Mouse (Mus musculus) heart, embryonic 11.5 days (tissue): Measurements from ENCODE around the gene Stk38. TPM values are rescaled to one million over a fixed set of nuclear protein-coding genes. Genes with fewer than 3 reads are reported as not detected.

ENCODE experiments used
- ATAC-seq: fragments of 200-750 bp; cut with Nextera tagmentation; replicated peaks from 2 replicates; pipeline ENCODE4 v1.8.0; 2017; ENCODE audit warnings: moderate library complexity; ENCODE audit not compliant: insufficient number of reproducible peaks, low FRiP score, low TSS enrichment
- H3K27ac ChIP-seq: fragments of 300-500 bp; sonication (generic); 2 replicates; pipeline ENCODE4 v1.5.1; 2014; ENCODE audit warnings: mild to moderate bottlenecking, low read depth, low read length
- H3K27me3 ChIP-seq: fragments of 300-500 bp; sonication (generic); 2 replicates; pipeline ENCODE4 v1.6.1; 2014; ENCODE audit warnings: mild to moderate bottlenecking, low read length, mixed read lengths; ENCODE audit not compliant: control insufficient read depth, insufficient read depth
- H3K36me3 ChIP-seq: fragments of 300-500 bp; sonication (generic); 2 replicates; pipeline ENCODE4 v1.6.1; 2014; ENCODE audit warnings: mild to moderate bottlenecking, low read length, moderate library complexity, mixed read lengths; ENCODE audit not compliant: control insufficient read depth, insufficient read depth
- H3K4me1 ChIP-seq: fragments of 300-500 bp; sonication (generic); 2 replicates; pipeline ENCODE4 v1.6.1; 2014; ENCODE audit warnings: low read length; ENCODE audit not compliant: control insufficient read depth, insufficient read depth
- H3K4me2 ChIP-seq: fragments of 300-500 bp; sonication (generic); 2 replicates; pipeline ENCODE4 v1.6.1; 2014; ENCODE audit warnings: mild to moderate bottlenecking, moderate library complexity
- H3K4me3 ChIP-seq: fragments of 300-500 bp; sonication (generic); 2 replicates; pipeline ENCODE4 v1.5.1; 2014; ENCODE audit warnings: low read depth, low read length
- H3K9ac ChIP-seq: fragments of 300-500 bp; sonication (generic); 2 replicates; pipeline ENCODE4 v1.6.1; 2014; ENCODE audit warnings: mild to moderate bottlenecking, low read depth, low read length, moderate library complexity
- H3K9me3 ChIP-seq: fragments of 300-500 bp; sonication (generic); replicated peaks from 2 replicates; pipeline ENCODE4 v1.6.1; 2016; ENCODE audit warnings: low read length; ENCODE audit not compliant: control insufficient read depth
- WGBS: fragments of 180-500 bp; shearing (Covaris S2); extraction: QIAGEN DNeasy Blood & Tissue Kit; methylation state at CpG from one replicate; pipeline ENCODE4 v1.1.7; 2014; ENCODE audit not compliant: insufficient replicate concordance; 5-methylcytosine and 5-hydroxymethylcytosine counted together
- polyA plus RNA-seq: library from polyadenylated mRNA; unstranded; fragments of >200 nt; fragmentation: Nextera tagmentation; extraction: Ambion mirVana; gene quantifications from 2 replicates; pipeline ENCODE4 v1.2.1, GENCODE M21; 2014

Stk38 gene
- polyA plus RNA-seq, 1 experiment from 2014 or later, result 92.7 TPM

DNA sequence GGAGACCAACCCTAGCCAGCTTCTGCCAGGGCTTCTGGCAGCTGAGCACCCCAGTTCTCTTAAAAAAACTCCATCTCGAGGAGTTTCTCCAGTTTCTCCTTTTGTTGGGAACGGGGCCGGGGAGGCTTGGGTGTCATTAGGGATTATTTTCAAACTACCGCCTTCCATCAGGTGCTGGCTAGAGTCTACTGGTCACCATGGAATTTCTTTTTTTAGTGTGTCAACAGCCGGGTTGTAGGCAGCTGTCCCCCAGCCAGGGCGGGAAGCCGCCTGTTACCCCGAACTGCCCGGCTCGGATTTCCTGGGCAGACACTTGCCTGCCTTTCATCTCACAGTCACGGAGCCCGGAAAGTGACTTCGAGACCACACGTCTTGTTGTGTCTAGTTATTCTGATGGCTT lies 43.0 kb upstream of the Stk38 start:
- H3K27ac ChIP-seq, result peak overlapping the region; percentile 22; the same call in 1 of the 2 replicates
- H3K4me2 ChIP-seq, result peak overlapping the region; percentile 37
- H3K9me3 ChIP-seq, result no peaks in the 10 kb centered on the region
- no peak for ATAC-seq
- H3K4me1 ChIP-seq, result peaks cover 19% of the 10 kb centered on the region
- no peak overlapping the region for H3K4me3 ChIP-seq
- peak overlapping the region; percentile 34; the same call in 1 of the 2 replicates for H3K9ac ChIP-seq
- no peaks in the 10 kb centered on the region for H3K27me3 ChIP-seq
- 37% methylated on average over 14 of the region's 14 CpGs for WGBS
- H3K36me3 ChIP-seq, result peaks cover 11% of the 10 kb centered on the region

DNA sequence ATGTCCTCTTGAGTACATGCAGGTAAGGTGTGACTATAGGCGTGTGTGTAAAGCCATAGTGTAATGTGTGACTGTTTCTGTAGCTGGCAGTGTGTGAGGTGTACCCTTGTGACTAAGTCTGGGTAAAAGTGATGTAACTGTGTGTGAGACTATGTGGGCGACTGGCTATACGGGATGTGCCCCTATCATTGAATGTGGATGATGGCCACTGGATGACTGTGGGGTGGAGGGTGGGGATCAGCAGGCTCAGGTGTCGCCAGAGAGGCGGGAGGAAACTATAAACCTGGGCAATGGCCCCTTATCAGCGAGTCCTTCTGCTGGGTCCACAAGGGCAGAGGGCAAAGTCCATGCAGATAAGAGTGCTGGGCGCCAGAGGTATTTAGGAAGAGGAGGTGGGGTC lies 42.1 kb upstream of the Stk38 start:
- Histone ChIP-seq H3K36me3 (peaks cover 20% of the 10 kb centered on the region), H3K9me3 (no peaks in the 10 kb centered on the region), H3K4me1 (peaks cover 19% of the 10 kb centered on the region), H3K4me3 (no peak overlapping the region), H3K4me2 (no peak overlapping the region), H3K27ac (no peak overlapping the region), H3K27me3 (no peaks in the 10 kb centered on the region), H3K9ac (no peak overlapping the region)
- 59% methylated on average over 7 of the region's 7 CpGs for WGBS
- no peak for ATAC-seq

DNA sequence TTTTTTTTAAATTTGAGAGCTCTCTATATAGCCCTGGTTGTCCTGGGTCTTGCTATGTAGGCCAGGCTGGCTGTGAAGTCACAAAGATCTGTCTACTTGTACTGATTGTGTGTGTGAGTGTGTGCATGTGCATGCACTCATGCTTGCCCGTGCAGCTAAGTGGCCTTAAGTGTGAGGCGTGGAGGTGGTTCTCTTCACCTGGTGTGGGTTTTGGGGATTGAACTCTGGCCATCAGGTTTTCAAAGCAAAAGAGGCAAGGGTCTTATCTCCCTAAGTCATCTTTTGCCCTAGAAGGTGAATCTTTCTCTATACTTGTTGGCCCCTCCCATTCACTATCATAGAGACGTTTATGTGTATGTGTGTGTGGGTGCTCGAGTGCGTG lies 41.7 kb upstream of the Stk38 start:
- peaks cover 19% of the 10 kb centered on the region for H3K4me1 ChIP-seq
- no peak overlapping the region for H3K9ac ChIP-seq
- 71% methylated on average over 5 of the region's 5 CpGs for WGBS
- no peak overlapping the region for H3K4me2 ChIP-seq
- H3K4me3 ChIP-seq, result no peak overlapping the region
- H3K36me3 ChIP-seq, result peaks cover 23% of the 10 kb centered on the region
- no peak for ATAC-seq
- H3K27me3 ChIP-seq, result no peaks in the 10 kb centered on the region
- H3K9me3 ChIP-seq, result no peaks in the 10 kb centered on the region
- H3K27ac ChIP-seq, result no peak overlapping the region

DNA sequence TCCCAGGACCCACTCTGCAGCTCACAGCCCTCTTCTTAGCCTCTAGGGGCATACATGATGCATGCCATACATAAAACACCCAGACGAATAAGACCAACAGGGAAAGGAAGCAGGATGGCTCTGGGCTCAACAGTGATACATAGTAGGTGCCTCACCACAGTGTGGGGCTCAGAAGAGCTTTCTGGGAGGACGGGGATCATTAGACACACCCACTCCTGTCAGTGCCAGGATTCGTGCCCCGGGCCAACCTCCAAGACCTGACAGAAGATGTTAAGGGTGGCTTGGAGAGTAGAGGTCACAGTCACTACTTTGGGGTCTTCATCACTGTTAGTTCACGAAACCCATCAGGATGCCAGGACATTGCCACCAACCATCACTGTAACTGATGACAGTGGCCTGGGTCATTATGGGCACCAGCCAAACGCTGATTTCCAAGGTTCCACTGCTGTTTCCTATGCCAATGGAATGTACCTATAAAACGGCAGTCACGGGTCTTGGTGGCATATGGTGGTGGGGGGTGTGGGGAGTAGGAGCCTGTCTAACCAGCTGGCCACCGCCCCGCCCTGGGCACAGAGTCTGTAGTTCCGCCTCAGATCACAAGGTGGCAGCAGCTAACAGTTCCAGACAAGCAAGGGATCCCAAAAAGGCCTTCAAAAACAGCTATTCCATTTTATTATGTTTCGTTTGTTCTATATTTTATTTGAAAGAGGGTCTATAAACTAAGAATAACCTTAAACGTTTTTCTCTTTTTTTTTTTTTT lies 41.1 kb upstream of the Stk38 start:
- peaks cover 19% of the 10 kb centered on the region for H3K4me1 ChIP-seq
- no peaks in the 10 kb centered on the region for H3K9me3 ChIP-seq
- H3K27ac ChIP-seq, result no peak overlapping the region
- H3K4me2 ChIP-seq, result no peak overlapping the region
- H3K9ac ChIP-seq, result no peak overlapping the region
- no peak for ATAC-seq
- 22% methylated on average over 13 of the region's 13 CpGs for WGBS
- no peaks in the 10 kb centered on the region for H3K27me3 ChIP-seq
- H3K4me3 ChIP-seq, result no peak overlapping the region
- peaks cover 29% of the 10 kb centered on the region for H3K36me3 ChIP-seq

DNA sequence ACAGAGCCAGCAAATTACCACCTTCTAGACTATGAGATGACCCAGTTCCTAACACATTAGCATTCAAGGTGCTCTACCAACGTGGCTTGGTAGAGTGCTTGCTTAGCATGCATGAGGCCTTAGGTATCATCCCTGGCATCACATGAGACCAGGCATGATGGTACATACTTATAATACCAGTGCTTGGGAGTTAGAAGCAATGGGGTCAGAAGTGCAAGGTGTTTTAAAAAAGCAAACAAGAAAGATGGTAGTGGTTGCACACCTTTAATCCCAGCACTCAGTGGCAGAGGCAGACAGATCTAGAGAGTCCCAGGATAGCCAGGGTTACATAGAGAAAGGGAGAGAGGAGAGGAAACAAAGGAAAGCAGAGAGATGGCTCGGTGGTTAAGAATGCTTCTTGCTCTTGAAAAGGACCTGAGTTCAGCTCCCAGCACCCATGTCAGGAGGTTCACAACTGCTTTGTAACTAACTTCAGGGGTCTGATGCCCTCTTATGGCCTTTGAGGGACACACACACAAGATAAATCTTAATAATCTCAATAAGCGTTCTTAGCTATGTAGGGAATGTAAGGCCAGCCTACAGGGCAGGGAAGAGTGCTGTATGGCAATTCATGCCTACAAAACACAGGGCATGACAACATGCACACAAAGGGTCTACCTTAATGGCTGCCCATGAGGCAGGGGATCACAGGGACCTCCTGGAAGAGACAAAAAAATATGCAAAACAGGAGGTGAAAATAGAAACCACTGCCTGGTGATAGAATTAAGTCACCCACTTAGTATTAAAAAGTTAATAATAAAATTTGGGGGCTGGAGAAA lies 40.1 kb upstream of the Stk38 start:
- H3K27me3 ChIP-seq, result no peaks in the 10 kb centered on the region
- H3K4me3 ChIP-seq, result no peak overlapping the region
- no peak overlapping the region for H3K9ac ChIP-seq
- no peak for ATAC-seq
- no peaks in the 10 kb centered on the region for H3K9me3 ChIP-seq
- peaks cover 36% of the 10 kb centered on the region for H3K36me3 ChIP-seq
- H3K4me2 ChIP-seq, result no peak overlapping the region
- H3K27ac ChIP-seq, result no peak overlapping the region
- WGBS, result 72% methylated on average over 3 of the region's 3 CpGs
- peaks cover 16% of the 10 kb centered on the region for H3K4me1 ChIP-seq

DNA sequence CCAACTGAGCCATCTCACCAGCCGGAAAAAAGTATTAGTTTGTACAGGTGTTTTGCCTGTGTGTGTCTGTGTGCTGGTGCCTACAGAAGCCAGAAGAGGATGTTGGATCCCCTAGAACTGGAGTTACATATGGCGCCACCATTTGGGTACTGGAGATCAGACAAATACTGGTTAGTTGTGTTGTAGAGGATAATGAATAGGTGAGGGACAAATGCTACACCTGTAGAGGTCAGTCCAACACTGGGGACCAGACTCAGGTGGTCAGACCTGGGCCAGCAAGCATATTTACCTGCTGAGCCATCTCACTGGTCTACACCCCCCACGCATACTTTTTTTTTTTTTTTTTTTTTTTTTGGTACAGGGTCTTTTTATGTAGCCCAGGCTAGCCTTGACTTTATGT lies 39.1 kb upstream of the Stk38 start:
- Histone ChIP-seq H3K27ac (no peak overlapping the region), H3K36me3 (peaks cover 37% of the 10 kb centered on the region), H3K4me1 (peaks cover 16% of the 10 kb centered on the region), H3K4me2 (no peak overlapping the region), H3K4me3 (no peak overlapping the region), H3K27me3 (no peaks in the 10 kb centered on the region), H3K9me3 (no peaks in the 10 kb centered on the region), H3K9ac (no peak overlapping the region)
- WGBS, result 96% methylated on average over 3 of the region's 3 CpGs
- ATAC-seq, result no peak

DNA sequence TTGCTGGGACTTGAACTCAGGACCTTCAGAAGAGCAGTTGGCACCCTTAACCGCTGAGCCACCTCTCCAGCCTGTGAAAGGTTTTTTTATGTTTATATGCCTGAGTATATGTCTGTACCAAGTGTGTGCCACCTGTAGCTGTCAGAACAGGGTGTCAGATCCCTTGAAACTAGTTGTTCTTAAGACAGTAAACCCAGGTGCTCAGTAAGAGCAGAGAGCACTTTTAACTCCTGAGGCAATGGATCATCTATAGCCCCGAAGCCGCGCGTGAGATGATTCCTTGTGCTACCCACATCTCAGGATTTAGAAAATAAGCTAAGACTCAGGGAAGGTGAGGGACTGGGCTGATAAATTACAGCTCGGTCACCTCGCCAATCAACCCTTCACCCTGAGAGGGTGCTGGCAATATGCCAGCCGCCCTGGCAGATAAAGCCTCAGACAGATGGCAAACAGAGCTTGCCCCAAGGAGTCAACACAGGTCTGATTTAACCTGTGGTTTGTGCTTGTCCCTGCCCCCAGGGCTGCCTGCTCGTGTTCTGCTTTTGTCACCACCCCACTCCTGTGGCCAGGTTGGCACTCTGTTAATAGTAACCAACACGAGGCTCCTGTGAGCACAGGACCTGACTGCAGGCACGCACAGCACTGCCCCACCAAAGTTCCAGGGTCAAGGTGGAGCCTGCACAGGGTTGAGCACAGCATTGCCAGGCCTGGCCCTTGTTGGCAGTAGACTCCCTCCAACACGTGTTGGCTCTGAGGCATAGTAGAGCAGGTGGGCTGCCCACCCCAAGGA lies 38.1 kb upstream of the Stk38 start:
- peak overlapping the region; percentile 50; the same call in 1 of the 2 replicates for H3K27ac ChIP-seq
- no peaks in the 10 kb centered on the region for H3K9me3 ChIP-seq
- no peak overlapping the region for H3K9ac ChIP-seq
- H3K4me1 ChIP-seq, result peaks cover 13% of the 10 kb centered on the region
- no peak for ATAC-seq
- H3K4me3 ChIP-seq, result no peak overlapping the region
- no peak overlapping the region for H3K4me2 ChIP-seq
- H3K36me3 ChIP-seq, result peaks cover 42% of the 10 kb centered on the region
- WGBS, result 60% methylated on average over 12 of the region's 12 CpGs
- H3K27me3 ChIP-seq, result no peaks in the 10 kb centered on the region

DNA sequence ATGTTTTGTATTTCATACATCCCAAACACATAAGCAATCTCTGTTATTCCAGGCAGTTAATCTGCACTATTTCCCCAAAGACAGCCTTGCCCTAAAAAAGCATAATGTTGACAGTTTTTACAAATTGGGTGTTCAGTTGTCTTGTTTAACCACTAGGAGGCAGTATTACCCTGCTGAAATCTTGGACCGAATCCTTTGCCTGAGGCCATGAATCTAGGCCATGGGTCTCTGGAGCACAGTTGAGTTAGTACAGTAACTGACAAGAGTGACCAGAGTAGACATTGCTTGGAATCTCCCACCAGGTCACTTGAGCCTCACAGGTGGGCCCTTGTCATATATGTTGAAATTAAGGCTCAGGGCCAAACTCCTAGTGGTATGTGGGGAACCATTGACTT lies 37.1 kb upstream of the Stk38 start:
- 83% methylated on average over 1 of the region's 1 CpGs for WGBS
- H3K9me3 ChIP-seq, result no peaks in the 10 kb centered on the region
- H3K27ac ChIP-seq, result no peak overlapping the region

More for the DNA sequence above, 37.1 kb upstream of the Stk38 start:
- peaks cover 3% of the 10 kb centered on the region for H3K4me1 ChIP-seq
- no peak overlapping the region for H3K4me2 ChIP-seq
- no peaks in the 10 kb centered on the region for H3K27me3 ChIP-seq
- peaks cover 52% of the 10 kb centered on the region for H3K36me3 ChIP-seq
- ATAC-seq, result no peak
- no peak overlapping the region for H3K9ac ChIP-seq
- H3K4me3 ChIP-seq, result no peak overlapping the region
